Mouse (Mus musculus) limb, embryonic 10.5 days (tissue): ENCODE measurements around the gene Wdr82. TPM values are rescaled to one million over a fixed set of nuclear protein-coding genes. Genes with fewer than 3 reads are reported as not detected.
A peak's percentile ranks its signal among the peaks of the same experiment; 100 is the strongest.

Experiments used
- DNase-seq: peaks from one replicate; pipeline ENCODE4 v3.0.0-alpha.2; 2017; ENCODE audit warnings: low spot score
- H3K27ac ChIP-seq: fragments of 300-500 bp; sonication (generic); 2 replicates; pipeline ENCODE4 v1.5.1; 2016; ENCODE audit warnings: mild to moderate bottlenecking
- H3K27me3 ChIP-seq: fragments of 300-500 bp; sonication (generic); 2 replicates; pipeline ENCODE4 v1.6.1; 2016; ENCODE audit warnings: low read depth, mild to moderate bottlenecking; ENCODE audit not compliant: poor library complexity, severe bottlenecking
- H3K36me3 ChIP-seq: fragments of 300-500 bp; sonication (generic); 2 replicates; pipeline ENCODE4 v1.6.1; 2016; ENCODE audit warnings: mild to moderate bottlenecking, moderate library complexity
- H3K4me1 ChIP-seq: fragments of 300-500 bp; sonication (generic); 2 replicates; pipeline ENCODE4 v1.6.1; 2016
- H3K4me3 ChIP-seq: fragments of 300-500 bp; sonication (generic); 2 replicates; pipeline ENCODE4 v1.5.1; 2016; ENCODE audit warnings: mild to moderate bottlenecking, moderate library complexity
- H3K9me3 ChIP-seq: fragments of 300-500 bp; sonication (generic); replicated peaks from 2 replicates; pipeline ENCODE4 v1.6.1; 2016; ENCODE audit warnings: mild to moderate bottlenecking
- WGBS: fragments of 180-500 bp; shearing (Covaris S2); methylation state at CpG from one replicate; pipeline ENCODE4 v1.1.7; 2016; 5-methylcytosine and 5-hydroxymethylcytosine counted together
- polyA plus RNA-seq: library from polyadenylated mRNA; unstranded; fragments of >200 nt; fragmentation: Nextera tagmentation; extraction: Ambion mirVana; gene quantifications from 2 replicates; pipeline ENCODE4 v1.2.1, GENCODE M21; 2016

Gene Wdr82
- polyA plus RNA-seq, 1 experiment from 2014 or later: 28.8 TPM

DNA sequence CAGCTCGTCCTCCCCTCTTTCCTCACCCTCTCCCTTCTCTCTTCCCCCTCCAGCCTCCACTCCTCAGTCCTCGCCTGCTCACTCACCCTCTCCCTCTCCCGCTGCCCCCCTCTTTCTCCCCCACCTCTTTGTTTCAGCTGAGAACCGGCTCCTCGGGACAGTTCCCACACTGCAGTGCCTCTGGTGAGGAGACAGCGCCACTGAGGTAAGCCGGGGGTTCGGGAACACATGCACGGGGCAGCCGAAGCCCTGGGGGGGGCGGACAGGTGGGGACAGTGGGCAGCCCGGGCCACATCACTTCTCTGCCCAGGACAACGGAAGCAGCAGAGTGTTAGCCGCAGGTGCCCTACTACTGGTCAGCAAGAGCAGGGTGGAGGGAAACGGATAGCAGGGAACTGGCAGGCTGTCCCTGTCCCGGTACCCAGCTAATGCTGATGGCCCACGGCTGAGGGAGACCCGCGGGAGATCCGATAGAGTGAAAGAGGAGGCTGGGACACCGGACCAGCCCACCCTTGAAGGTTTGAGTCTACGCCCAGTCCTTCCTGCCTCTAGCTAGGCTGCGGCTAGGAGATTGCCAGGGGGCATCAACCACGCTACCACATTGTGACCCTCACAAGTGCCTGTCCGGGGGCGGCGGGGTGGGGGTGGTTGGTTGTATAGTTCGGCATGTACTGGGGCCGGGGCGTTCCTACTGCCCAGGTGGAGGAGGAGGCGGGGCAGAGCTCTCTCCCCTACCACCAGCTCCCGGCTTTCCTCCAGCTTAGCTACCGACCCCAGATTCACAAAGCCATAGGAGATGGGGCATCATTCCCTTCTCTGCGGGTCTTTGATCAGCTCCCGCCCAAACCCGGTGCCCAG is 22.0 kb upstream of the Wdr82 start:
- peak; percentile 53 for DNase-seq
- H3K27ac ChIP-seq: peak overlapping the region; percentile 69
- H3K9me3 ChIP-seq: no peaks in the 10 kb centered on the region
- 2% methylated on average over 36 of the region's 36 CpGs for WGBS
- peaks cover 88% of the 10 kb centered on the region for H3K27me3 ChIP-seq
- no peaks in the 10 kb centered on the region for H3K36me3 ChIP-seq
- peak overlapping the region; percentile 48 for H3K4me3 ChIP-seq
- H3K4me1 ChIP-seq: peaks cover 21% of the 10 kb centered on the region

DNA sequence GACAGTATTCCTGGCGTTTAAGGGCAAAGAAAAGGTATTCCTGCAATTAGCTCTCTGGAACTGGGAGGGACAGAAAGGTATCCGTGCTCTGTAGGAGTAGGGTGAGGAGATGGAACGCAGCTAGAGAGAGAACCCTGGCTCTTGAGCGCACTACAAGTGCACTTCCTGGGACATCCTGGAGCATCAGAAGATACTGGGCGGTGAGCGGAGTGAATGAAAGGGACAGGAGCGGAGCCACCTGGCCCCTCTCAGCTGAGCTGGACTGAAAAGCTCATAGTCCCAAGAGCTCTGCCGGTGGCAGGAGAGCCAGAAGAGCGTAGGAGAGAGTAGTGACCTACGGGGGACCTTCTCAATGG is 21.4 kb upstream of the Wdr82 start:
- Histone ChIP-seq H3K27ac (no peak overlapping the region), H3K27me3 (peaks cover 93% of the 10 kb centered on the region)
- DNase-seq: no peak

GRCm38 (mm10) chr9:106154106-106154505 is 16.6 kb upstream of the Wdr82 start:
- DNase-seq: no peak
- H3K27ac ChIP-seq: no peak overlapping the region
- H3K27me3 ChIP-seq: peaks cover 54% of the 10 kb centered on the region

More for the DNA sequence above, 21.4 kb upstream of the Wdr82 start:
- H3K36me3 ChIP-seq: no peaks in the 10 kb centered on the region
- no peaks in the 10 kb centered on the region for H3K9me3 ChIP-seq
- H3K4me1 ChIP-seq: peaks cover 21% of the 10 kb centered on the region
- 12% methylated on average over 10 of the region's 10 CpGs for WGBS
- peak overlapping the region; percentile 48 for H3K4me3 ChIP-seq

DNA sequence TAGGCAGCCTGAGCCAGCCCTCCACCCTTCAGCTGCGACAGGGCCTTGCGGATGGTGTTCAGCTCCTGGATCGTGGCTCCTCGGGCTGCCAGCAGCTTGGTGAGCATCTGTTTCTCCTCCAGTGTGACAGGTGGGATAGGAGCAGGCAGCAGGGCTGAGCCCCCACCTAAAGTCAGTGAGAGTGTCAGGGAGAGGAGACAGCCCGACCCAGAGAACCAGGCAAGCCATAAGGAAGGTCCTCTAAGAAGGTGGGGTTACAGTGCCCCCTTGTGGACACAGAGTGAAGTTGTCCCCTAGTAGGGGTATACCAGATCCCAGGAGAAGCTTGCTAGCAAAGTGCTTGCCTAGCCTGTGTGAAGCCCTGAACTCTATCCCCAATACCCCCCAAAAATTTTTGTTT is 14.3 kb upstream of the Wdr82 start:
- WGBS: 59% methylated on average over 5 of the region's 5 CpGs
- peak; percentile 71 for DNase-seq
- H3K27ac ChIP-seq: no peak overlapping the region
- no peak overlapping the region for H3K4me3 ChIP-seq
- peaks cover 31% of the 10 kb centered on the region for H3K27me3 ChIP-seq
- H3K4me1 ChIP-seq: peaks cover 9% of the 10 kb centered on the region; the same call in 1 of the 2 replicates
- H3K9me3 ChIP-seq: no peaks in the 10 kb centered on the region
- no peaks in the 10 kb centered on the region for H3K36me3 ChIP-seq

More at GRCm38 (mm10) chr9:106154106-106154505, 16.6 kb upstream of the Wdr82 start:
- Histone ChIP-seq H3K9me3 (no peaks in the 10 kb centered on the region), H3K4me1 (peaks cover 5% of the 10 kb centered on the region), H3K36me3 (no peaks in the 10 kb centered on the region), H3K4me3 (no peak overlapping the region)
- WGBS: 90% methylated on average over 9 of the region's 9 CpGs

GRCm38 (mm10) chr9:106156921-106157622 is 13.7 kb upstream of the Wdr82 start:
- Histone ChIP-seq H3K27ac (no peak overlapping the region), H3K4me1 (peaks cover 9% of the 10 kb centered on the region; the same call in 1 of the 2 replicates), H3K36me3 (no peaks in the 10 kb centered on the region), H3K27me3 (peaks cover 24% of the 10 kb centered on the region), H3K9me3 (no peaks in the 10 kb centered on the region), H3K4me3 (no peak overlapping the region)
- no peak for DNase-seq
- 81% methylated on average over 21 of the region's 21 CpGs for WGBS

DNA sequence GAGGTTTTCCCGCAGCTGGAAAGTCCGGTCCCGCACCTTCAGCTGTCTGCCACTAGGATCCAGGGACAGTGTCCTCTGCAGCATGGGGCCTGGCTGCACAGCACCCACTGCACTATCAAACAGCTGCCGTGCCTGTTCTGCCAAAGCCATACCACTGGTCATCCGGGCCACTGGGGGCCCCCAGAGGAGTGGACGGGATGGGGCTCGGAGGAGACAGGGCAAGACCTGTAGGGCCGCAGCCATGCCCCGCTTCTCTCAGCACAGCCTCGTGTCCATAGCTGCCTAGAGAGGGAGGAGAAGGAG is 13.2 kb upstream of the Wdr82 start:
- WGBS: 90% methylated on average over 10 of the region's 10 CpGs
- no peaks in the 10 kb centered on the region for H3K36me3 ChIP-seq
- H3K4me1 ChIP-seq: peaks cover 9% of the 10 kb centered on the region; the same call in 1 of the 2 replicates
- no peak for DNase-seq
- peaks cover 19% of the 10 kb centered on the region; the same call in 1 of the 2 replicates for H3K27me3 ChIP-seq
- H3K4me3 ChIP-seq: no peak overlapping the region
- no peaks in the 10 kb centered on the region for H3K9me3 ChIP-seq
- no peak overlapping the region for H3K27ac ChIP-seq

- Histone ChIP-seq H3K27me3 (peaks cover 15% of the 10 kb centered on the region; the same call in 1 of the 2 replicates), H3K4me1 (peaks cover 9% of the 10 kb centered on the region; the same call in 1 of the 2 replicates), H3K4me3 (no peak within 1 kb of the TSS), H3K9me3 (no peaks in the 10 kb centered on the region), H3K36me3 (no peaks in the 10 kb centered on the region), H3K27ac (no peak within 1 kb of the TSS)
- no peak for DNase-seq
- WGBS: 91% methylated on average over 6 of the region's 6 CpGs
These were observed 12.7 kb upstream of the Wdr82 start, which contains the start of gene Glyctk for GRCm38 (mm10) chr9:106158037-106158491. TSS of gene Glyctk (minus strand) at chr9:106158138.

GRCm38 (mm10) chr9:106159237-106159636 is 11.5 kb upstream of the Wdr82 start:
- no peaks in the 10 kb centered on the region for H3K36me3 ChIP-seq
- 0 out of 2 replicates have a peak, but pooled peaks cover 5% of the 10 kb centered on the region for H3K27me3 ChIP-seq
- peak overlapping the region; percentile 59 for H3K4me3 ChIP-seq
- peaks cover 9% of the 10 kb centered on the region; the same call in 1 of the 2 replicates for H3K4me1 ChIP-seq
- no peak overlapping the region for H3K27ac ChIP-seq
- no peak for DNase-seq
- 87% methylated on average over 9 of the region's 9 CpGs for WGBS
- H3K9me3 ChIP-seq: no peaks in the 10 kb centered on the region

DNA sequence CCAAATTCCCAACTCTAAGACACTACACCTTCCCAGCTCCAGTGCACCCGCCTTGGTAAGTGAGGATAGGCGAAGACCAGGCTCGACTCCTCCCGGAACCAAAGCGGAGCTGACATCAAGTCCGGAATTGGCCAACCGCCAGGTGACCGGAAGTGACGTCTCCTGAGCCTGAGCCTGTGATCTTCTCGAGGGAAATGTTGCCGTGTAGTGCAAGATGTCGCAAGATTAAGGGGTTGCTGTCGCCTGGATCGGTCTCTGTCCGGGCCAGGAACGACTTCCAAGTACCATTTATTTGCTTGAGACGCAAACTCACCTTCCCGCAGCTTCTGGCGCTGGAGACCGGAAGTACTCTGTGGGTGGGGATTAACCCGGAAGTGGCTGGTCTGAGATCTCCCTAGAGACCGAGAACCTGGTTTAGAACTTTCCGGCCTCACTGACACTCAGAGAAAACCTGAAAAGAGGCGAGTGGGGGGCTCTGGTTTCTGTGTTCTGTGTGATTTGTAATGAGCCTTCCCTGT is 10.9 kb upstream of the Wdr82 start:
- peak overlapping the region; percentile 93 for H3K27ac ChIP-seq
- 2% methylated on average over 24 of the region's 24 CpGs for WGBS
- no peaks in the 10 kb centered on the region for H3K9me3 ChIP-seq
- peak; percentile 92 for DNase-seq
- H3K27me3 ChIP-seq: 0 out of 2 replicates have a peak, but pooled peaks cover 5% of the 10 kb centered on the region
- peaks cover 9% of the 10 kb centered on the region; the same call in 1 of the 2 replicates for H3K4me1 ChIP-seq
- H3K36me3 ChIP-seq: no peaks in the 10 kb centered on the region
- peak overlapping the region; percentile 59 for H3K4me3 ChIP-seq

DNA sequence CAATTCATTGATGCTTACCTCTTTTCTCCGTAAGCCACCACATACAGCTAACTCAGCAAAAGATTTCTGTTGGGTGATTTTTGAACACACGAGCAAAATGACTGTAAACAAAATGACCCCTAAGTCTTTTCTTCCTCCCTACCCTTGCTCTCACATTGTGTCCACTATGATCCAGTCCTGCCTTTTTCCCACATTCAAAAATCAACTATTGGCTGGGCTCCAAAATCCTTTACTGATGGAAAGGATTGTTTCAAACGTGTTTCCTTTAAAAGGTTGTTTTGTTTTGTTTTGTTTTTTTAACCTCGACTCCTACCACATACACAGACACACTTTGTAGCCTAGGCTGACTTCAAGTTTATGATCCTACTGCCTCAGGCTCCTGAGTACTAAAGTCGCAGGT is 10.3 kb upstream of the Wdr82 start:
- H3K27ac ChIP-seq: peak overlapping the region; percentile 93
- 49% methylated on average over 5 of the region's 5 CpGs for WGBS

GRCm38 (mm10) chr9:106166709-106167108 is 4.0 kb upstream of the Wdr82 start:
- peaks cover 11% of the 10 kb centered on the region for H3K4me1 ChIP-seq
- H3K27me3 ChIP-seq: no peaks in the 10 kb centered on the region
- no peak overlapping the region for H3K4me3 ChIP-seq
- no peak for DNase-seq
- no peak overlapping the region for H3K27ac ChIP-seq
- no peaks in the 10 kb centered on the region for H3K36me3 ChIP-seq
- WGBS: 95% methylated on average over 2 of the region's 2 CpGs
- no peaks in the 10 kb centered on the region for H3K9me3 ChIP-seq

More for the DNA sequence above, 10.3 kb upstream of the Wdr82 start:
- Histone ChIP-seq H3K36me3 (no peaks in the 10 kb centered on the region), H3K9me3 (no peaks in the 10 kb centered on the region), H3K4me1 (peaks cover 9% of the 10 kb centered on the region; the same call in 1 of the 2 replicates), H3K27me3 (0 out of 2 replicates have a peak, but pooled peaks cover 4% of the 10 kb centered on the region), H3K4me3 (peak overlapping the region; percentile 59)
- DNase-seq: no peak

DNA sequence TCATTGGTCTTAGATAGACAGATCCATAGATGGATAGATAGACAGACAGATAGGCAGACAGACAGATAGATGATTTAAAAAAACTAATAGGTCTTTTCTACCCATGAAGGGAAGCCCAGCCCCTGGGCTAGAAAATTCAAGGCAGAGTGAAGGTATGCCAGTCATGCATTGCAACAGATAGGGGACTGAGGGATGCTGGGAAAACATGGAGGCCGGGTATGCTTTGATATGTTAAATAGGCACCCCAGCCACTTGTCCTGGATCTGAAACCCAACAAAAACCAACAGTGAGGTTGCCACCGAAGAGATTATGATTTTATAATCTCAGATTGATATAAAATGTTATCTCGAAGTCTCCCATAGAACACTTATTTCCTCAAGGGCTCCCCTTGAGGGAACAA is 3.5 kb upstream of the Wdr82 start:
- Histone ChIP-seq H3K9me3 (no peaks in the 10 kb centered on the region), H3K4me3 (no peak overlapping the region), H3K36me3 (no peaks in the 10 kb centered on the region), H3K27me3 (no peaks in the 10 kb centered on the region), H3K27ac (no peak overlapping the region), H3K4me1 (peaks cover 11% of the 10 kb centered on the region)
- 75% methylated on average over 3 of the region's 3 CpGs for WGBS
- no peak for DNase-seq

DNA sequence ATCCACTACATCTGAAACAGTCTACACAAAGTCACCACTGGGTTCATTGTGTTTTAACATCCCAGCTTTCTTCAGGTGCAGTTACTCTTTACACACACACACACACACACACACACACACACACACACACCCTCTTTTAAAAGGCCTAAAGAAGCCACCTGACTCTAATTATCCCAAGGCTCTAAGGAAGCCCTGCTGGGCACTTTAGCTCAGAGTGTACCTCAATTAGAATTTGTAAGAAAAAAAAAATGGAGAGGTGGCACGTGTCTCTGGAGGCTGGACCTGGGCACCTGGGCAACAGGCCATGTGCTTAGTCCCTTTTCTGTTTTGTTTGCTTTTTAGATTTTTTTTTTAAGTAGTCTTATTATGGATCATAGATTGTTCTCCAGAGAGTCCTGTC is 3.0 kb upstream of the Wdr82 start:
- H3K4me3 ChIP-seq: no peak overlapping the region
- no peaks in the 10 kb centered on the region for H3K36me3 ChIP-seq
- no peak overlapping the region for H3K27ac ChIP-seq
- peaks cover 15% of the 10 kb centered on the region for H3K4me1 ChIP-seq
- WGBS: 44% methylated on average over 1 of the region's 1 CpGs
- DNase-seq: no peak
- no peaks in the 10 kb centered on the region for H3K27me3 ChIP-seq
- no peaks in the 10 kb centered on the region for H3K9me3 ChIP-seq
